Mouse (Mus musculus) limb, embryonic 10.5 days (tissue): Measurements from ENCODE around the gene Gpr142. TPM values are rescaled to one million over a fixed set of nuclear protein-coding genes. Genes with fewer than 3 reads are reported as not detected.
A peak's percentile ranks its signal among the peaks of the same experiment; 100 is the strongest.

Experiments used
- DNase-seq: peaks from one replicate; pipeline ENCODE4 v3.0.0-alpha.2; 2017; ENCODE audit warnings: low spot score
- H3K27ac ChIP-seq: fragments of 300-500 bp; sonication (generic); 2 replicates; pipeline ENCODE4 v1.5.1; 2016; ENCODE audit warnings: mild to moderate bottlenecking
- H3K27me3 ChIP-seq: fragments of 300-500 bp; sonication (generic); 2 replicates; pipeline ENCODE4 v1.6.1; 2016; ENCODE audit warnings: low read depth, mild to moderate bottlenecking; ENCODE audit not compliant: poor library complexity, severe bottlenecking
- H3K36me3 ChIP-seq: fragments of 300-500 bp; sonication (generic); 2 replicates; pipeline ENCODE4 v1.6.1; 2016; ENCODE audit warnings: mild to moderate bottlenecking, moderate library complexity
- H3K4me1 ChIP-seq: fragments of 300-500 bp; sonication (generic); 2 replicates; pipeline ENCODE4 v1.6.1; 2016
- H3K4me3 ChIP-seq: fragments of 300-500 bp; sonication (generic); 2 replicates; pipeline ENCODE4 v1.5.1; 2016; ENCODE audit warnings: mild to moderate bottlenecking, moderate library complexity
- H3K9me3 ChIP-seq: fragments of 300-500 bp; sonication (generic); replicated peaks from 2 replicates; pipeline ENCODE4 v1.6.1; 2016; ENCODE audit warnings: mild to moderate bottlenecking
- WGBS: fragments of 180-500 bp; shearing (Covaris S2); methylation state at CpG from one replicate; pipeline ENCODE4 v1.1.7; 2016; 5-methylcytosine and 5-hydroxymethylcytosine counted together
- polyA plus RNA-seq: library from polyadenylated mRNA; unstranded; fragments of >200 nt; fragmentation: Nextera tagmentation; extraction: Ambion mirVana; gene quantifications from 2 replicates; pipeline ENCODE4 v1.2.1, GENCODE M21; 2016

Gpr142 gene
- polyA plus RNA-seq, 1 experiment from 2014 or later = not detected

DNA sequence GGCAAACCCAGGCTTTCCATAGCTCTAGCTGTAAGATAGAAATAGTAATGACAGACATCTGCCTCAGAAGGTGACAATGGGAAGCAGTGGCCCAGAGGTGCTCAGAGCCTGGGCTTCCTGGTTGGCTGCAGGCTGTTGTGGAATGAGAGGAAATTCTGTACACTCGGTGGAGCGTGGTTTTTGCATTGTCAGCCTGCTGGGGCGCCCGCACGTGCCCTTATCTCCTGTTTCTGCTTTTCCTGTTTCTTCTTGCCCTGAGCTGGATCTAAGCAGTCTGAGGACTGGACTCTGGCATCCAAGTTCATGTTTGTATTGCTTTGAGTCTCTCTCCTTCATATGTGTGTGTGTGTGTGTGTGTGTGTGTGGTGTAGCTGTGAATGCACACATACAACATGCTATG, 28.0 kb downstream of the Gpr142 start:
- 86% methylated on average over 5 of the region's 5 CpGs for WGBS
- no peak overlapping the region for H3K27ac ChIP-seq
- no peaks in the 10 kb centered on the region for H3K27me3 ChIP-seq
- no peak overlapping the region for H3K4me3 ChIP-seq
- no peaks in the 10 kb centered on the region for H3K9me3 ChIP-seq
- peaks cover 45% of the 10 kb centered on the region for H3K4me1 ChIP-seq
- no peaks in the 10 kb centered on the region for H3K36me3 ChIP-seq
- DNase-seq = no peak

DNA sequence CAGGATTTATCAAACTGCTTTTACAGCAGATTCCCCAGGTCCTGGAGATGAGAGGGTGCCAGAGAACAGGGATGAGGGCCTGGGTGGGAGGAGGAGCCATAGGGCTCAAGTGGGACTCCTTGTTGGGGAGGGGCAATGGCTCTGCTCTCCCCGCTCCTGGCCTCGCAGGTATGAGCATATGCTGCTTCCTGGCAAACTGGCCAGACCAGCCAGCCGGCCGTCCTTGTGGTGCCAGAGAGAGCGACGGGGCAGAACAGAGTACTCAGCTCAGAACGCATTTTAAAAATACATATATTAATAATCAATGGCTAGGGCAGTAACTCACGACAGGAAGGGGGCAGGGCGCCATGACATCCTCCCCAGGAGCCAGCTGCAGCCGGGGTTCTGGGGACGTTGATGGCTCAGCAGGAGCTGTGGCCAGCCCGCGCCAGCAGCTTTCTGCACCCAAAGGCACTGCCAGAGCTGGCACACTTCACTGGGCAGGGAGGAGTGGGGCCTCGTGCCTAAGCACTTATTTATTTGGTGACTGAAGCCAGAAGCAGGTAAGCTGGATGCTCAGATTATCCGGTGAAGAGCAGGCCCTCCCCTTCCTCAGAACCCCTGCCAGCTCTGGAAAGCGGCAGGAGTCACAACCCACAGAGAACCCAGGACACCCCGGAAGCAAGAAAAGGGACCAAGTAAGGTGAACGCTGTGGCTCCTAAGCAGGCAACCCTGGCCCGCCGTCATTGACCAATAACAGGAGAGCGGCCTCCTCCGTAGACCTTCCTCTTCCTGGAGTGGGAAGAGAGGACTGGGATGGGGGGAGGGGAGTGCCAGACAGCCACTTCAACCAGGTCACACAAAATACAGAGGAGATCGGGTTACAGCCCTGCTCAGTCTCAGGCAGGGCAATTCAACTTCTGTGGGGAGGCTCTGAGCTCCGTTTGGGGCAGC, 31.0 kb downstream of the Gpr142 start:
- Histone ChIP-seq H3K4me3 (peak overlapping the region; percentile 49), H3K36me3 (no peaks in the 10 kb centered on the region), H3K27ac (peak overlapping the region; percentile 97), H3K9me3 (no peaks in the 10 kb centered on the region), H3K4me1 (peaks cover 36% of the 10 kb centered on the region), H3K27me3 (no peaks in the 10 kb centered on the region)
- peak; percentile 89 for DNase-seq
- 3% methylated on average over 24 of the region's 24 CpGs for WGBS

DNA sequence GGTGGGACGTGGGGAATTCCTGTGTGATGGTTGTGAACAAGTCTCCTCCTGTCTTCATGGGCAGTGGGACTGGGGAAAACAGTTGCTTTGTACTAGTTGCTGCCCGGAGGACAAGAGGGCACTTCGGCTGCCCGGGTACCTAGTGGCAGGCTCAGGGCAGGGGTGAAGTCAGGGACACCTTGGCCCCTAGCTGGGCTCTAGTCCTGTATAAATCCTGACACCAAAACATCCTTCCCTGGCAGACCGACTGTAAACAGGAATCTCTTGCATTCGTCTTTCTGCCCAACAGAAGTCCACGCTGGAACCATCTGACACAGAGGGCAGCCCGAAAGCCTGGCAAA, 31.7 kb downstream of the Gpr142 start:
- no peaks in the 10 kb centered on the region for H3K36me3 ChIP-seq
- DNase-seq = no peak
- 6% methylated on average over 8 of the region's 8 CpGs for WGBS
- H3K27ac ChIP-seq = peak overlapping the region; percentile 97
- H3K27me3 ChIP-seq = no peaks in the 10 kb centered on the region
- peaks cover 36% of the 10 kb centered on the region for H3K4me1 ChIP-seq
- no peaks in the 10 kb centered on the region for H3K9me3 ChIP-seq
- H3K4me3 ChIP-seq = peak overlapping the region; percentile 49

DNA sequence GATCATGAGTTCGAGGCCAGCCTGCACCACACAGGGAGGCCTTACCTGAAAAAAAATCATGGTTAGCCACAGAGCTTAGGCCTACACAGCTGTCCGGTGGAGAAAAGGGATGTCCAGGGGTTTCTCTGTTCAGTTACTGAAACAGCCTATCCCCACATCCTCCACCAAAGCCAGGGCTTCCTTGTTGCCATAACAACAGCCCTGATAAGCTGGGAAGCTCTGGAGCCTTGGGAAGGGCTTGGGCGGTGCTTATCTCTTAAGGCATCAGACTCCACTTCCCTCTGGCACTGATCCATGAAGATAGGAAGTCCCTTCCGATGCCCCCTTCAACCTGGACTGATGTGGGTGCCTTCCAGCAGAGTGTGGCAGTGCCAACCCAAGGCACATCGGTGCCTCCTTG, 34.4 kb downstream of the Gpr142 start:
- Histone ChIP-seq H3K9me3 (no peaks in the 10 kb centered on the region), H3K4me1 (peaks cover 47% of the 10 kb centered on the region), H3K4me3 (no peak overlapping the region), H3K36me3 (no peaks in the 10 kb centered on the region), H3K27me3 (no peaks in the 10 kb centered on the region), H3K27ac (0 out of 2 replicates have a peak overlapping the region, but pooled peaks have one; percentile 46)
- DNase-seq = no peak
- 62% methylated on average over 5 of the region's 5 CpGs for WGBS

DNA sequence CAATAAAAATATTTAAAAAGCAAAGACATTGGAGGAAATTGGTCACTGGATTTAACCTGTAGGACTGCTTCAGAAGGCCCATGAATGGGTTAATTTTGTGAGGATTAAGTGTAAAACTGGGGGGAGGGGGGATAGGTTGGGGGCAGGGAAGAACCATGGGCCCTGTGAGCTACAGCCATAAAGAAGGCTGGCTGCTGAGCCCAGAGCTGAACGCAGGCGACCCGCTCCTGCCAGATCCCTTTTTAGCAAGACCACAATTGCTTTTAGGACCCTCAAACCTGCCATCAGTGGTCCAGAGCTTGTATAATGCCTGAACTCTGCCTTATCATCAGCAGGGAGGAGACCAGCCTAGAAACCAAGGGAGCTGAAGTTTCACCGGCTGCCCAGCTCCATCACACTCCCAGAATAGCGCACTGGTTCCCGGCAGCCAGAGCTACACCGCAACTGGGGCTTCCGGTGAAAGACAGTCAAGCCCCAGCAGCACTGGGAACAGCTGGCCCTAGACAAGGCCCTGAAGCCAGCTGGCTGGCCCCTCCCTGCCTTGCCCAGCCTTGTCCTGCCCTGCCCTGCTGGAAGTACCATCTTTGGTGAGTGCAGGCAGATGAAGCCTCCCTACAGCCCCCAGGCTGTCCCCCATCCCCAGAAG, 45.2 kb downstream of the Gpr142 start:
- H3K4me1 ChIP-seq = peaks cover 36% of the 10 kb centered on the region
- no peaks in the 10 kb centered on the region for H3K36me3 ChIP-seq
- H3K4me3 ChIP-seq = peak overlapping the region; percentile 40
- 4% methylated on average over 8 of the region's 8 CpGs for WGBS
- DNase-seq = peak; percentile 71
- peak overlapping the region; percentile 91 for H3K27ac ChIP-seq
- H3K9me3 ChIP-seq = no peaks in the 10 kb centered on the region; the same call in 1 of the 2 replicates
- 0 out of 2 replicates have a peak, but pooled peaks cover 4% of the 10 kb centered on the region for H3K27me3 ChIP-seq

DNA sequence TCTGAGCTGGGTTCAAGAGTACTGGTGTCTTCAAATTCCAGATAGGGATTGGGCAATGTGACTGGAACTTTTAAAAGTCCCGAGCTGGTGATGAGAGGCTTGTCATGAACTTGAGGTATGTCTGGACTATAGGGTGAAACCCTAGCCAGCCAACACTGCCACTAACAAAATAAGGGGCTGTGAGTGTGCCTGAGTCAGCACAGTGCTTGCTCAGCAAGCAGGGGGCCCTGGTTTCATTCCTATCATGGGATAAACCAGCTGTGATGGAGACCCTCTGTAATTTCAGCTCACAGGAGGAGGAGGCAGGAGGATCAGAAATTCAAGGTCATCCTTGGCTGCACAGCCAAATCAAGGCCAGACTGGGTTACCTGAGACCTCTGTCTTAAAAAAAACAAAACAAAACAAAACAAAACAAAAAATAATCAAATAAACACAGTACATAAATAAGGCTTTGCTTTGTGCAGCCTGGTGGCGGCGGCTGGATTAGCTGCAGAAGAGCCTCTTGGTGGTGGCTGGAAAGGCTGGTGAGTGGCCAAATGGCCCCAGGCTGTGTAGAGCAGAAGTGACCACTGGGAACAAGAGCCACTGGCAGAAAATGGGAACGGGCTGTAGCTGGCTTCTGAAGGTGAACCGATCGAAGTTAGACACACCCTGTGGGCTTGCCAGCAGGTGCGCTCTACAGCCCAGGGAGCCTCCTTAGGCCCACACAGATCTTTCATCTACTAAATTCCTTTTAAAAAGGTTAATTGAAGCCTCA, 45.9 kb downstream of the Gpr142 start:
- Histone ChIP-seq H3K27me3 (0 out of 2 replicates have a peak, but pooled peaks cover 11% of the 10 kb centered on the region), H3K9me3 (no peaks in the 10 kb centered on the region; the same call in 1 of the 2 replicates), H3K4me1 (peaks cover 43% of the 10 kb centered on the region), H3K27ac (peak overlapping the region; percentile 91), H3K36me3 (no peaks in the 10 kb centered on the region), H3K4me3 (peak overlapping the region; percentile 40)
- WGBS = 72% methylated on average over 7 of the region's 7 CpGs
- DNase-seq = no peak

DNA sequence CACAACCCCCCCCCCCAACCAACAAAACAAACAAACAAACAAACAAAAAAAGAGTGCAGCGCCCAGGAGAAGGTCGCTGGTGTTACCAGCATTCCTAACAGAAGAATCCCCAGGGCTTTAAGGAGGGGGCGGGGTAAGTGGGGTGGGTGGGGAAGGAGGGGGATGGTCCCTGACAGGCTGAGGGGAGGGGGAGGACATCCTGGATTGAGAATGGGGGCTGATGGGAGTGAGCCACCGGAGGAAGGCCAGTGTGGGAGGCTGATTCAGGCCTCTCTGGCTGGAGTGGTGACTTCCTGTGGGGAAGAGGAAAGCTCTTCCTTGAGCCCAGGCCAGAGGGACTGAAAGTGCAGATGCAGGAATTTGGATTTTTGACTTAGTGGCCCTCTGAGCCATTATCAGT, 47.6 kb downstream of the Gpr142 start:
- no peak overlapping the region for H3K4me3 ChIP-seq
- no peak for DNase-seq
- peak overlapping the region; percentile 63 for H3K27ac ChIP-seq
- no peaks in the 10 kb centered on the region for H3K36me3 ChIP-seq
- H3K4me1 ChIP-seq = peaks cover 60% of the 10 kb centered on the region
- 0 out of 2 replicates have a peak, but pooled peaks cover 11% of the 10 kb centered on the region for H3K27me3 ChIP-seq
- H3K9me3 ChIP-seq = no peaks in the 10 kb centered on the region; the same call in 1 of the 2 replicates
- 63% methylated on average over 4 of the region's 4 CpGs for WGBS

DNA sequence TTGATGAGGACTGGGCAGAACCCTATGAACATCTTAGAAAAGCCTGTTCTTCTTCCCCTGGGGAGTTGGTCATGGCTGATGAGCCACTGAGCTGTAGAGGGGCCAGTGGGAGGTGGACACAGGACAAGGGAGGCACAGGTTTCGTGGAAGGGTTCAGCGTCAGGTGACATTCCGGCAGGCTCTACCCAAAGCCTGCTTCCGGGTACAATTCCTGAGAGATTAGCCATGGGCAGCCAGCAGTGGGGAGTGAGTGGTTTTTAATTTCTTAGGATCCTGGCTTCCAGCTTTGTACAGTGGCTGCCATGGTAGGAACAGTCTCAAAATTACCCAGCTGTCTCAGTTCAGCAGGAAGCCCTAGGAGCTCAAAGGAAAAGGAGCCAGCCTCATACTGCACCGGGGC, 48.3 kb downstream of the Gpr142 start:
- peaks cover 67% of the 10 kb centered on the region for H3K4me1 ChIP-seq
- no peaks in the 10 kb centered on the region for H3K36me3 ChIP-seq
- DNase-seq = no peak
- 89% methylated on average over 5 of the region's 5 CpGs for WGBS
- no peaks in the 10 kb centered on the region for H3K9me3 ChIP-seq
- H3K4me3 ChIP-seq = no peak overlapping the region
- H3K27ac ChIP-seq = peak overlapping the region; percentile 21; the same call in 1 of the 2 replicates
- H3K27me3 ChIP-seq = 0 out of 2 replicates have a peak, but pooled peaks cover 11% of the 10 kb centered on the region

DNA sequence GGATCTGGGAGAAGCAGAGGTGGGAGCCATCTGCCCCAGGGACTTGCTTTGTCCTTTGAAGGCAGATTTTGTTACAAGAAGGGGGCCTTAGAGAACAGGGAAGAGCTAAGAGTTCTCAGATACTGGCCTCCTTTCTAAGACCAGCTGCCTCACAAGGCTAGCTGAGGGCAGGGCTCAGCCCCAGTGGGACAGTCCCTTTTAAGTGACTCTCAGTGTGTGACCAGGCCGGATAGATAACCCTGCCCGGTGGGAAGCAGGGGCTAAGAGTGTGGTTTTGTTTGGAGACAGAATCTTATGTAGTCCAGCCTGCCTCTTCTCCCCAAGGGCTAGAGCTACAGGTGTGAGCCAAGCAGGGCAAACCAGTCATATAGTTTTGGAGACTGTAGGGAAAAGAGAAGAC, 50.8 kb downstream of the Gpr142 start:
- Histone ChIP-seq H3K4me1 (peaks cover 73% of the 10 kb centered on the region), H3K4me3 (no peak overlapping the region), H3K27ac (peak overlapping the region; percentile 93), H3K9me3 (no peaks in the 10 kb centered on the region), H3K36me3 (peaks cover 2% of the 10 kb centered on the region; the same call in 1 of the 2 replicates), H3K27me3 (peaks cover 23% of the 10 kb centered on the region; the same call in 1 of the 2 replicates)
- DNase-seq = peak; percentile 32
- WGBS = 5% methylated on average over 2 of the region's 2 CpGs

DNA sequence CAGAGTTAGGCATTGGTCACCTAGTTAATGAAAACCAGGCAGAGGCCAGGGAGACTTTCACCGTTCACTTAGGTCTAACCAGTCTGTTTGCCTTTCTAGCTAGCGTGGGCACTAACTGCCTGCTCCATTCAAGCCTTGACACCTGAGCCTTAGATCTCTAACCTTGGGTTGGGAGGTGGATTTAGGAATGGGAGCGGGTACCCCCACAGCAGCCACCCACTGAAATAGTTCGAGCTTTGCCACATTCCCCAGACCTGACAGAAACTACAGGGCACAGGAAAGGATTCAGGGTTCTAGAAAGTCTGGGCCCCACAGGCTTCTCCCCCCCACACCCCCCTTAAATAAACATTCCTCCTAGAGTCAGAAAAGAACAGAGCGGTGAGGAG, 51.3 kb downstream of the Gpr142 start:
- peaks cover 5% of the 10 kb centered on the region; the same call in 1 of the 2 replicates for H3K36me3 ChIP-seq
- 6% methylated on average over 5 of the region's 5 CpGs for WGBS
- no peaks in the 10 kb centered on the region for H3K9me3 ChIP-seq
- peaks cover 23% of the 10 kb centered on the region; the same call in 1 of the 2 replicates for H3K27me3 ChIP-seq
- H3K4me1 ChIP-seq = peaks cover 72% of the 10 kb centered on the region
- H3K27ac ChIP-seq = peak overlapping the region; percentile 93
- no peak for DNase-seq
- H3K4me3 ChIP-seq = peak overlapping the region; percentile 85

DNA sequence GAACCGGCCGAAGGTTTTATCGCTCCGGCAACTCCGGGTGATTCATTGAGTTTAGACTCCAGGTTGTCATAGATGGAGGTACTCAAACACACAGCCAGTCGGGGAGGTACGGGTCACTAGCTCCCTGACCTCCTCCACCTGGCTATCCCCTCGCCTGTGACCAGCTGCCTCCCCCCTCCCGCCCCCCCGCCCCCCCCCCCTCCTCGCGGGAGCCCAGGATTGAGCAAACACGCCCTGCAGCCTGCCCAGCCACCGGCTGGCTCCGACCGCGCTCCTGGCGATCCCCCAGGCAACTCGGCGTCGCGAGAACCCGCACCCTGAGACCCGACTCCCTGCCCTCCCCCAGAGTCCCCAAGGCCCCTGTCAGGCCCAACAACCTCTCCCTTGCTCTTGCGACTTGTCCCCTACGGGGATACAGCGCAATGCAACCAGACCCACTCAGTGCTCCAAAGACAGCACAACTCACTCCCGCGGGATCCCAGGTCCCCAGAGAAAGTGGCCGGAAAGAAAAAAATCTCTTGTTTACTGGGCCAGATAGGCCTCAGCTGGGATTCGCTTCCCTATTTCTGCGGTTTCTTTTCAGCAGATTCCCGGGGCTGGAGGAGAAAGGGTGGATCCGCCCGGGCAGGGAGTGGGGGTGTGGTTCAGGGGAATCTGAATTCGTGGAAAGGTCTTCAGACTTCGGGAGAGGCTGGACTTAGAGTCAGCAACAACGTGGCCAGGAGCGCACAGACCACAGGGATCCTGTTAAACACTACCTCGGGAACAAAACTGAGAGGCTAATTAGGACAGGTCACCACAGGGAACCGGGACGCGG, 51.9 kb downstream of the Gpr142 start, which contains the start of gene Gprc5c:
TSS of gene Gprc5c (plus strand) at position 701 of the 817 bp plus-strand sequence.
- 1% methylated on average over 42 of the region's 43 CpGs for WGBS
- peak within 1 kb of the TSS; percentile 93 for H3K27ac ChIP-seq
- H3K9me3 ChIP-seq = no peaks in the 10 kb centered on the region
- peaks cover 23% of the 10 kb centered on the region; the same call in 1 of the 2 replicates for H3K27me3 ChIP-seq
- peaks cover 71% of the 10 kb centered on the region for H3K4me1 ChIP-seq
- DNase-seq = peak; percentile 75
- H3K36me3 ChIP-seq = peaks cover 5% of the 10 kb centered on the region; the same call in 1 of the 2 replicates
- H3K4me3 ChIP-seq = peak within 1 kb of the TSS; percentile 85

DNA sequence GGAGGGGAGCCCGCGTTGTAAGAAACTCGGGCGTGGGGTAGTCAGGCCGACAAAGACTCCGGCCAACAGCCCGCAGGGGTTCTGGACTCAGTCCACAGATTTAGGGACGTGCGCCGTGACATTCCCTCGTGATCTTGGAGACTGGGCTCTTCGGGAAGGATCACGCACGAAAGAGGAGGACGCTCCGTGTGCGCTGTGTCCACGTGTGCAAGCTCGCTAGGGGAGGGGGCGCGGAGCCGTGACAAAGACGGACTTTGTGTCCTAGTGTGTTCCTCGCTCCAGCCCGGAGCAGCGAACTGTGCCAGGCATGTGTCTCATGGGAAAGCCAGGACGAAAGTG, 52.5 kb downstream of the Gpr142 start:
- H3K4me1 ChIP-seq = peaks cover 71% of the 10 kb centered on the region

More for the DNA sequence above, 52.5 kb downstream of the Gpr142 start:
- Histone ChIP-seq H3K27ac (peak overlapping the region; percentile 93), H3K27me3 (peaks cover 23% of the 10 kb centered on the region; the same call in 1 of the 2 replicates), H3K36me3 (peaks cover 5% of the 10 kb centered on the region; the same call in 1 of the 2 replicates), H3K9me3 (no peaks in the 10 kb centered on the region), H3K4me3 (peak overlapping the region; percentile 85)
- no peak for DNase-seq
- WGBS = under 1% methylated on average over 27 of the region's 27 CpGs
